Mouse (Mus musculus) liver, embryonic 11.5 days (tissue): ENCODE data around the gene Gm45140. TPM values are rescaled to one million over a fixed set of nuclear protein-coding genes. Genes with fewer than 3 reads are reported as not detected.

Experiments
- ATAC-seq: fragments of 200-750 bp; cut with Nextera tagmentation; replicated peaks from 2 replicates; pipeline ENCODE4 v1.8.0; 2017; ENCODE audit warnings: moderate number of reproducible peaks, mild to moderate bottlenecking, moderate TSS enrichment, moderate library complexity; ENCODE audit not compliant: low FRiP score
- DNase-seq: peaks from one replicate; pipeline ENCODE4 v3.0.0-alpha.2; 2017; ENCODE audit warnings: low spot score
- H3K27ac ChIP-seq: fragments of 300-500 bp; sonication (generic); 2 replicates; pipeline ENCODE4 v1.5.1; 2014; ENCODE audit warnings: mild to moderate bottlenecking, low read depth, low read length, control low read depth
- H3K27me3 ChIP-seq: fragments of 300-500 bp; sonication (generic); replicated peaks from 2 replicates; pipeline ENCODE4 v1.6.1; 2014; ENCODE audit warnings: low read length, mixed read lengths; ENCODE audit not compliant: control insufficient read depth, insufficient read depth
- H3K36me3 ChIP-seq: fragments of 300-500 bp; sonication (generic); 2 replicates; pipeline ENCODE4 v1.6.1; 2014; ENCODE audit warnings: mild to moderate bottlenecking, low read length, moderate library complexity, mixed read lengths; ENCODE audit not compliant: control insufficient read depth, insufficient read depth
- H3K4me1 ChIP-seq: fragments of 300-500 bp; sonication (generic); replicated peaks from 2 replicates; pipeline ENCODE4 v1.6.1; 2014; ENCODE audit warnings: low read length, mixed read lengths; ENCODE audit not compliant: control insufficient read depth, insufficient read depth
- H3K4me2 ChIP-seq: fragments of 300-500 bp; sonication (generic); 2 replicates; pipeline ENCODE4 v1.6.1; 2014; ENCODE audit warnings: mild to moderate bottlenecking, control low read depth, moderate library complexity
- H3K4me3 ChIP-seq: fragments of 300-500 bp; sonication (generic); 2 replicates; pipeline ENCODE4 v1.5.1; 2014; ENCODE audit warnings: low read depth, low read length, control low read depth
- H3K9ac ChIP-seq: fragments of 300-500 bp; sonication (generic); 2 replicates; pipeline ENCODE4 v1.6.1; 2014; ENCODE audit warnings: low read depth, low read length, control low read depth
- H3K9me3 ChIP-seq: fragments of 300-500 bp; sonication (generic); 2 replicates; pipeline ENCODE4 v1.6.1; 2016; ENCODE audit warnings: low read length, inconsistent platforms, mixed read lengths; ENCODE audit not compliant: control insufficient read depth
- WGBS: fragments of 180-500 bp; shearing (Covaris S2); extraction: QIAGEN DNeasy Blood & Tissue Kit; methylation state at CpG from one replicate; pipeline ENCODE4 v1.1.7; 2014; 5-methylcytosine and 5-hydroxymethylcytosine counted together
- polyA plus RNA-seq: library from polyadenylated mRNA; unstranded; fragments of >200 nt; fragmentation: Nextera tagmentation; extraction: Ambion mirVana; gene quantifications from 2 replicates; pipeline ENCODE4 v1.2.1, GENCODE M21; 2014

The Gm45140 gene
- polyA plus RNA-seq, 1 experiment from 2014 or later: 7.8 TPM

GRCm38 (mm10) chr6:87740496-87740895, 95.1 kb downstream of the Gm45140 start:
- Histone ChIP-seq H3K4me1 (peaks cover 46% of the 10 kb centered on the region), H3K4me2 (peak overlapping the region; percentile 13; the same call in 1 of the 2 replicates), H3K4me3 (no peak overlapping the region), H3K9ac (0 out of 2 replicates have a peak overlapping the region, but pooled peaks have one; percentile 7), H3K9me3 (no peaks in the 10 kb centered on the region), H3K36me3 (no peaks in the 10 kb centered on the region), H3K27ac (peak overlapping the region; percentile 54), H3K27me3 (peaks cover 3% of the 10 kb centered on the region; the same call in 1 of the 2 replicates)
- ATAC-seq: peak; percentile 91
- DNase-seq: no peak

GRCm38 (mm10) chr6:87739898-87740297, 95.7 kb downstream of the Gm45140 start:
- DNase-seq (no peak), ATAC-seq (0 out of 2 replicates have a peak, but pooled peaks have one; percentile 2)
- H3K4me3 ChIP-seq: no peak overlapping the region
- H3K9me3 ChIP-seq: no peaks in the 10 kb centered on the region
- H3K4me2 ChIP-seq: no peak overlapping the region; the same call in 1 of the 2 replicates
- peaks cover 8% of the 10 kb centered on the region for H3K27me3 ChIP-seq
- H3K27ac ChIP-seq: peak overlapping the region; percentile 54; the same call in 1 of the 2 replicates
- peak overlapping the region; percentile 46; the same call in 1 of the 2 replicates for H3K9ac ChIP-seq
- H3K4me1 ChIP-seq: peaks cover 43% of the 10 kb centered on the region
- no peaks in the 10 kb centered on the region for H3K36me3 ChIP-seq
- 29% methylated on average over 6 of the region's 6 CpGs for WGBS

Other genes with a start within 250 kb of the Gm45140 start
- gene Prokr1, start 245.1 kb downstream of the Gm45140 start, polyA plus RNA-seq: 1.8 and 3.2 TPM in 2 replicates
- gene Aplf, start 163.6 kb downstream of the Gm45140 start, polyA plus RNA-seq: 22.5 and 25.2 TPM in 2 replicates
- 0.45 and 0.57 TPM in 2 replicates for gene Efcc1, start 104.9 kb downstream of the Gm45140 start, polyA plus RNA-seq
- gene Gp9, start 57.7 kb downstream of the Gm45140 start, polyA plus RNA-seq: 37.2 and 37.3 TPM in 2 replicates
- 20.4 and 21.4 TPM in 2 replicates for gene Rab43, start 23.6 kb downstream of the Gm45140 start, polyA plus RNA-seq
- gene Isy1, start 3.0 kb upstream of the Gm45140 start, polyA plus RNA-seq: 84.8 and 89.0 TPM in 2 replicates
- 1,371 and 1,468 TPM in 2 replicates for gene Cnbp, start 15.3 kb upstream of the Gm45140 start, polyA plus RNA-seq
- gene Copg1, start 52.0 kb upstream of the Gm45140 start, polyA plus RNA-seq: 116 and 130 TPM in 2 replicates
- 41.7 and 42.7 TPM in 2 replicates for gene Hmces, start 78.1 kb upstream of the Gm45140 start, polyA plus RNA-seq
- gene H1fx, start 145.8 kb upstream of the Gm45140 start, polyA plus RNA-seq: 16.8 and 21.2 TPM in 2 replicates
- gene Rab7, start 209.5 kb upstream of the Gm45140 start, polyA plus RNA-seq: 221 and 230 TPM in 2 replicates
- gene Rpn1, start 248.7 kb upstream of the Gm45140 start, polyA plus RNA-seq: 384 and 414 TPM in 2 replicates